Mouse (Mus musculus) forebrain, embryonic 11.5 days (tissue): ENCODE data around the gene Mdfi. TPM values are rescaled to one million over a fixed set of nuclear protein-coding genes. Genes with fewer than 3 reads are reported as not detected.
A peak's percentile ranks its signal among the peaks of the same experiment; 100 is the strongest.

Experiments used
- ATAC-seq: fragments of 200-750 bp; cut with Nextera tagmentation; replicated peaks from 2 replicates; pipeline ENCODE4 v1.8.0; 2017; ENCODE audit warnings: moderate TSS enrichment; ENCODE audit not compliant: low FRiP score
- DNase-seq: peaks from one replicate; pipeline ENCODE4 v3.0.0-alpha.2; 2017; ENCODE audit warnings: low spot score
- H3K27ac ChIP-seq: fragments of 300-500 bp; sonication (generic); 2 replicates; pipeline ENCODE4 v1.5.1; 2014; ENCODE audit warnings: low read depth, low read length
- H3K27me3 ChIP-seq: fragments of 300-500 bp; sonication (generic); 2 replicates; pipeline ENCODE4 v1.6.1; 2014; ENCODE audit warnings: mild to moderate bottlenecking, low read length, mixed read lengths; ENCODE audit not compliant: control insufficient read depth, insufficient read depth
- H3K36me3 ChIP-seq: fragments of 300-500 bp; sonication (generic); 2 replicates; pipeline ENCODE4 v1.6.1; 2014; ENCODE audit warnings: mild to moderate bottlenecking, low read length, moderate library complexity, mixed read lengths; ENCODE audit not compliant: control insufficient read depth, insufficient read depth
- H3K4me1 ChIP-seq: fragments of 300-500 bp; sonication (generic); replicated peaks from 2 replicates; pipeline ENCODE4 v1.6.1; 2014; ENCODE audit warnings: low read length, mixed read lengths; ENCODE audit not compliant: control insufficient read depth, insufficient read depth
- H3K4me2 ChIP-seq: fragments of 300-500 bp; sonication (generic); 2 replicates; pipeline ENCODE4 v1.6.1; 2014; ENCODE audit warnings: low read depth, mild to moderate bottlenecking, low read length, moderate library complexity, mixed read lengths; ENCODE audit not compliant: severe bottlenecking
- H3K4me3 ChIP-seq: fragments of 300-500 bp; sonication (generic); 2 replicates; pipeline ENCODE4 v1.5.1; 2014; ENCODE audit warnings: low read depth, low read length
- H3K9ac ChIP-seq: fragments of 300-500 bp; sonication (generic); 2 replicates; pipeline ENCODE4 v1.6.1; 2014; ENCODE audit warnings: low read length
- H3K9me3 ChIP-seq: fragments of 300-500 bp; sonication (generic); 2 replicates; pipeline ENCODE4 v1.6.1; 2016; ENCODE audit warnings: low read length, mixed read lengths; ENCODE audit not compliant: control insufficient read depth
- WGBS: fragments of 180-500 bp; shearing (Covaris S2); extraction: QIAGEN DNeasy Blood & Tissue Kit; methylation state at CpG from one replicate; pipeline ENCODE4 v1.1.7; 2014; 5-methylcytosine and 5-hydroxymethylcytosine counted together
- polyA plus RNA-seq: library from polyadenylated mRNA; unstranded; fragments of >200 nt; fragmentation: Nextera tagmentation; extraction: Ambion mirVana; gene quantifications from 2 replicates; pipeline ENCODE4 v1.2.1, GENCODE M21; 2014

Gene Mdfi
- polyA plus RNA-seq, 1 experiment from 2014 or later, result 20.6 TPM

DNA sequence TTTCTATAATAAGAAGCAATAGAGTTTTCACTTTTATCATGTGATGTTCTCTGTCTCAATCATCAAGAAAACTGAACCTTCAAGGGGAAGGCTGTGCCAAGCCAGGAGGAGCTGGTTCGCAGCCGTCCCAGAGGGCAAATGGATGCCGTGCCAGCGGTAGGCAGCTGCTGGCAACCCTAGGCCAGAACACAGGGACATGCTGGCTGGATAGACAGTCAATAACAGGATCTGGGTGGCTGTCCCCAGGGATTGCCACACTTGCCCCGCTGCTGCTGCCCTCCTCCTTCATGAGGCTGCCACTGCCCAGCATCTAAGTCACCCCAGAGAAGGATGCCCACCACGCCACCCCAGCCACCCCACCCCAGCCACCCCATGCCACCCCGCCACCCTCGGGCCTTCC, 7.0 kb upstream of the Mdfi start:
- ATAC-seq, result no peak
- Histone ChIP-seq H3K27me3 (no peaks in the 10 kb centered on the region), H3K4me1 (no peaks in the 10 kb centered on the region), H3K4me3 (no peak overlapping the region), H3K9me3 (no peaks in the 10 kb centered on the region; the same call in 1 of the 2 replicates), H3K27ac (no peak overlapping the region), H3K36me3 (no peaks in the 10 kb centered on the region), H3K4me2 (no peak overlapping the region), H3K9ac (no peak overlapping the region)
- WGBS, result 82% methylated on average over 8 of the region's 8 CpGs
- no peak for DNase-seq

DNA sequence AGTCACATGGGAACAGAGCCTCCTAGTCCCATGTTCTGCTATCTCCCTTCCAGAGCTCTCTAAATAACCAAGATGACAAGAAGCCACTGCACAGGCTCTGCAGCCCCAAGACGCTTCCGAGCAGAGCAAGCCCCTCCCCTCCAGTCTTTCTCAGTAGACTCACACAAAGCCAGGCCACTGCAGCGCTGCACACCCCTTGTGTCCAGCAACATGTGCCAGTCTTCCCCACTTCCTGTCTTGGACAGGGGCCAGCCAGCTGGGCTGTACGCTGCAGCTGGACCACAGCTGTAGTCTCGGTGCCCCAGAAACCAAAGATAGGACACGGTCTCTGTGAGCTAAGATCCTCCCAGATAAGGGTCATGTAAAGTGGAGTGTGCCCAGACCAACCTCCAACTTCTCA, 3.3 kb upstream of the Mdfi start:
- DNase-seq (no peak), ATAC-seq (no peak)
- Histone ChIP-seq H3K4me1 (peaks cover 6% of the 10 kb centered on the region), H3K4me2 (no peak overlapping the region), H3K36me3 (no peaks in the 10 kb centered on the region), H3K27ac (no peak overlapping the region), H3K4me3 (no peak overlapping the region), H3K27me3 (peaks cover 22% of the 10 kb centered on the region), H3K9me3 (no peaks in the 10 kb centered on the region), H3K9ac (no peak overlapping the region)
- 63% methylated on average over 6 of the region's 6 CpGs for WGBS

DNA sequence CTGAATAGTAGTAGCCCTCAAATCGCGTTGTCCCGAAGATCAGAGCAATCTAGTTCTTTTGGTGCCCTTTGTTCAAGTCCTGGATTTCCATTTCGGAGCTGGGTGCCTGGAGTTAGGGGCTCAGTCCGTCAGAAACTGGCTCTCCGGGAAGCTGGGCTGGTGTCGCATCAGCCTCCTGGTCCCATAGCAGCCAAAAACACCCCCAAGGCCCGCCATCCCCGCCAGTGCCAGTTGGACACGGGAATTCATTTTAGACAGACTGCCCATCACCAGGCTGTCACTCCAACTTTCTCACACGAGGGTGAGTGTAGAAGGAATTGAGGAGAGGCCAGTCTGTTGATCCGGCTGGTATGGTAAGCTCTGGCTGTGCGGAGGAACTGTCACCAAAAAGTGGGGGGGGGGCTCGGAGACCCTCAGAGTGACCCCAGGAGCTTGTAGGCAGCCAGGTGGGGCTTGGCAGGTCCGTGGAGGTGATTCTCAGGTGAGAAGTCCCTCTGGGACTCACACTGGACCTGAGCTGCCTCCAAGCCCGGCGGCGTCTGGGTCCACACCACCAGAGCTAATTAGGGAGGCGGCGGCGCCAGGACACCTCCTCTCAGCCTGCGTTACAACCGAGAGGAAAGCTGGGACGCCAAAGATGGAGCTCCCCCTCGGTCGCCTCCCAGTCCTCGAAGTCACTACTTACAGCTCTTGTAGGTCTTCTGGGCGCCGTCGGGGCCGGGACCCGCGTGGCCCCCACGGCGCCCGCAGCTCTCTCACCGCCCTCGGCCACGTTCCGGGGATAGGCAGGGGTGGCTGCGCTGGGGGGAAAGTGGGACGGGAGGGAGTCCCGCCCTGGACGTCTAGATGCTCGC, 636 bp downstream of the Mdfi start:
- DNase-seq (peak; percentile 61), ATAC-seq (no peak)
- no peaks in the 10 kb centered on the region for H3K36me3 ChIP-seq
- WGBS, result under 1% methylated on average over 45 of the region's 45 CpGs
- peaks cover 22% of the 10 kb centered on the region for H3K27me3 ChIP-seq
- H3K9ac ChIP-seq, result peak overlapping the region; percentile 58
- peak overlapping the region; percentile 55 for H3K4me3 ChIP-seq
- H3K4me1 ChIP-seq, result peaks cover 20% of the 10 kb centered on the region
- H3K4me2 ChIP-seq, result peak overlapping the region; percentile 93
- H3K27ac ChIP-seq, result no peak overlapping the region
- no peaks in the 10 kb centered on the region for H3K9me3 ChIP-seq

DNA sequence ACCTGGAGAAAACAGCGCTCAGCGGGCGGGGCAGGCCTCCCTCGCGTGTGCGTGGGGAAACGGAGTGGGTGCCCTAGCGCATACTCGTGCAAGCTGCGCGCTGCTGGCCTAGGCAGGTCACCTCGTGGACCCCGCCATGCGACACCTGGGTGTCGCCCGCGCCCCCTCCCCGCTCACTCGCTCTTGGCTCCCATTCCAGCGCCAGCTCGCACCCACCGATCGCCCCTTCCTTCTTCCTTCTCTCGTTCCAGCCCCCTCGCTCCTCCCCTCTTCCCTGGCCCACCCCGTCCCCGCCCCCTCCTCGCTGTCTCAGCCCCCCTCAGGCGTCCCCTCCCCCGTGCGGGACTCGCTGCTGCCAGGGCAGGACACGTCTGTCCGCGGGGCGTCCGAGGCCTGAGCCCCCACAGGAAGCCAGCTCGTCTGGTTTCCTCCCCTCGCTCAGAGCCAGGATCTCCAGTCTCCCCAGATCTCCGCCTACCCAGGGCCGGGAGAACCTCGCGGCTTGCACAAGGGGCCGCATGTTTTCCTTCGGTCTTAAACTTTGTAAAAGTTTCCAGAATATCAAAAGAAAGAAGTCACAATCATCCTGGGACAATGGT, 1.4 kb downstream of the Mdfi start:
- H3K4me2 ChIP-seq, result peak overlapping the region; percentile 93
- peak overlapping the region; percentile 55 for H3K4me3 ChIP-seq
- DNase-seq (peak; percentile 85), ATAC-seq (peak; percentile 68)
- H3K27me3 ChIP-seq, result peaks cover 22% of the 10 kb centered on the region
- no peaks in the 10 kb centered on the region for H3K36me3 ChIP-seq
- no peak overlapping the region for H3K27ac ChIP-seq
- H3K9ac ChIP-seq, result peak overlapping the region; percentile 58
- no peaks in the 10 kb centered on the region for H3K9me3 ChIP-seq
- 1% methylated on average over 45 of the region's 45 CpGs for WGBS
- H3K4me1 ChIP-seq, result peaks cover 20% of the 10 kb centered on the region

GRCm38 (mm10) chr17:47832501-47833028, 1.9 kb downstream of the Mdfi start:
- DNase-seq, result peak; percentile 66
- H3K27ac ChIP-seq, result no peak overlapping the region
- peak overlapping the region; percentile 55 for H3K4me3 ChIP-seq
- peaks cover 22% of the 10 kb centered on the region for H3K27me3 ChIP-seq
- peak overlapping the region; percentile 93 for H3K4me2 ChIP-seq
- 2% methylated on average over 17 of the region's 17 CpGs for WGBS
- no peaks in the 10 kb centered on the region for H3K36me3 ChIP-seq
- no peaks in the 10 kb centered on the region for H3K9me3 ChIP-seq
- peak overlapping the region; percentile 58 for H3K9ac ChIP-seq
- peaks cover 20% of the 10 kb centered on the region for H3K4me1 ChIP-seq
- ATAC-seq, result peak; percentile 65

- Histone ChIP-seq H3K27ac (no peak overlapping the region), H3K9ac (0 out of 2 replicates have a peak overlapping the region, but pooled peaks have one; percentile 10), H3K27me3 (peaks cover 22% of the 10 kb centered on the region), H3K9me3 (no peaks in the 10 kb centered on the region), H3K4me3 (peak overlapping the region; percentile 55), H3K4me2 (peak overlapping the region; percentile 93), H3K36me3 (no peaks in the 10 kb centered on the region), H3K4me1 (peaks cover 20% of the 10 kb centered on the region)
- no peak for ATAC-seq
- 36% methylated on average over 5 of the region's 5 CpGs for WGBS
- DNase-seq, result no peak
Observed at GRCm38 (mm10) chr17:47831772-47832171, 2.7 kb downstream of the Mdfi start.

DNA sequence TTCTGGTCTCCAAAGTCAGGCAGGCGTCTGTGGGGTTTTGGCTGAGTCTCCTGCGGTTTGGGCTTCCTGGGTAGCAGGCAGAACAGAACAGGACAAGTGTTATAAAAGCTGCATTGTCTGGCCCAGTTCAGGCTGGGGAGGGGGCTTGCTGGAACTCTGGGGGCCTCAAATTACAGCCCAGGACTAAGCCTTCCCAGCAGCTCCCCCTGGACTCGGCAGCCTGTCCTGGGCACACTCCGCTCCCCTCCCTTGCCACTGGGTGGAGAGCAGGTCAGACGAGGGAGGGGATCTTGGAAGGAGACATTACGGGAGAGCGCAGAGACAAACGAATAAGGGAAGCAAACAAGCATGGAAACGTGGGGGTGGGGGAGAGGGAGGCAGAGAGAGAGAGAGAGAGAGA, 3.3 kb downstream of the Mdfi start:
- WGBS, result 5% methylated on average over 9 of the region's 9 CpGs
- H3K27ac ChIP-seq, result no peak overlapping the region

GRCm38 (mm10) chr17:47821339-47821738, 13.2 kb downstream of the Mdfi start:
- Histone ChIP-seq H3K9ac (no peak overlapping the region), H3K9me3 (no peaks in the 10 kb centered on the region), H3K4me1 (peaks cover 4% of the 10 kb centered on the region; the same call in 1 of the 2 replicates), H3K36me3 (no peaks in the 10 kb centered on the region), H3K27me3 (no peaks in the 10 kb centered on the region), H3K27ac (no peak overlapping the region), H3K4me2 (no peak overlapping the region), H3K4me3 (no peak overlapping the region)
- WGBS, result 58% methylated on average over 8 of the region's 8 CpGs
- ATAC-seq (no peak), DNase-seq (no peak)

More for the DNA sequence above, 3.3 kb downstream of the Mdfi start:
- peak overlapping the region; percentile 93 for H3K4me2 ChIP-seq
- DNase-seq, result peak; percentile 65
- peaks cover 20% of the 10 kb centered on the region for H3K4me1 ChIP-seq
- no peak overlapping the region for H3K9ac ChIP-seq
- ATAC-seq, result 0 out of 2 replicates have a peak, but pooled peaks have one; percentile 19
- H3K4me3 ChIP-seq, result no peak overlapping the region
- peaks cover 22% of the 10 kb centered on the region for H3K27me3 ChIP-seq
- H3K36me3 ChIP-seq, result no peaks in the 10 kb centered on the region
- H3K9me3 ChIP-seq, result no peaks in the 10 kb centered on the region
